Mouse (Mus musculus) forebrain, embryonic 10.5 days (tissue): ENCODE data around the gene Nectin2. TPM values are rescaled to one million over a fixed set of nuclear protein-coding genes. Genes with fewer than 3 reads are reported as not detected.
"Not testable (repeated sequence)": the region's sequence is repeated elsewhere in the genome, so short reads cannot be mapped to it uniquely, and the experiment has no call there.

Experiments used
- DNase-seq: peaks from one replicate; pipeline ENCODE4 v3.0.0-alpha.2; 2017; ENCODE audit warnings: low spot score; ENCODE audit errors: extremely low spot score
- H3K27ac ChIP-seq: fragments of 300-500 bp; sonication (generic); 2 replicates; pipeline ENCODE4 v1.5.1; 2016; ENCODE audit warnings: mild to moderate bottlenecking
- H3K27me3 ChIP-seq: fragments of 300-500 bp; sonication (generic); 2 replicates; pipeline ENCODE4 v1.6.1; 2016; ENCODE audit warnings: mild to moderate bottlenecking; ENCODE audit not compliant: poor library complexity, severe bottlenecking
- H3K36me3 ChIP-seq: fragments of 300-500 bp; sonication (generic); replicated peaks from 2 replicates; pipeline ENCODE4 v1.6.1; 2016; ENCODE audit warnings: mild to moderate bottlenecking, moderate library complexity
- H3K4me1 ChIP-seq: fragments of 300-500 bp; sonication (generic); 2 replicates; pipeline ENCODE4 v1.6.1; 2016
- H3K4me3 ChIP-seq: fragments of 300-500 bp; sonication (generic); 2 replicates; pipeline ENCODE4 v1.5.1; 2016; ENCODE audit warnings: mild to moderate bottlenecking, moderate library complexity
- H3K9me3 ChIP-seq: fragments of 300-500 bp; sonication (generic); 2 replicates; pipeline ENCODE4 v1.6.1; 2016; ENCODE audit warnings: mild to moderate bottlenecking, moderate library complexity
- WGBS: fragments of 180-500 bp; shearing (Covaris S2); methylation state at CpG from one replicate; pipeline ENCODE4 v1.1.7; 2016; 5-methylcytosine and 5-hydroxymethylcytosine counted together
- polyA plus RNA-seq: library from polyadenylated mRNA; unstranded; fragments of >200 nt; fragmentation: Nextera tagmentation; extraction: Ambion mirVana; gene quantifications from 2 replicates; pipeline ENCODE4 v1.2.1, GENCODE M21; 2016

The Nectin2 gene
- polyA plus RNA-seq, 1 experiment from 2014 or later: 84.2 TPM

DNA sequence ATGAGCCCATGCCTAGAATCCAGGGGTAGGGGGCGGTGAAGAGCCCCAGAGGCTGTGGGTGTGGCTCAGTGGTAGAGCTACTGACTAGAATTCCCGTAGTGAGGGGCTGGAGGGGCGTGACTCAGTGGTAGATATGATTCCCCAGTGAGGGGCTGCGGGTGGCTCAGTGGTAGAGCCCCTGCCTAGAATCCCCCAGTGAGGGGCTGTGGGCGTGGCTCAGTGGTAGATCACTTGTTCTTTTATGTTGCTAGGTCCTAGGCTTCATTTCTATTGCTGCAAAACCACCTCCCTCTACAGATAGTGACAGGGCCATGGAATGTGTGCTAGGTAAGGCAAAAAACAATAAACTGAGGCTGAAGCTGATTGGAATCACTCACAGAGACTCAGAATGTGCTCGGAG, 54.4 kb downstream of the Nectin2 start:
- Histone ChIP-seq H3K27me3 (no peaks in the 10 kb centered on the region), H3K4me3 (no peak overlapping the region), H3K4me1 (peaks cover 63% of the 10 kb centered on the region), H3K27ac (no peak overlapping the region), H3K9me3 (peaks cover 10% of the 10 kb centered on the region), H3K36me3 (peaks cover 25% of the 10 kb centered on the region)
- WGBS: 91% methylated on average over 6 of the region's 6 CpGs
- DNase-seq: no peak

DNA sequence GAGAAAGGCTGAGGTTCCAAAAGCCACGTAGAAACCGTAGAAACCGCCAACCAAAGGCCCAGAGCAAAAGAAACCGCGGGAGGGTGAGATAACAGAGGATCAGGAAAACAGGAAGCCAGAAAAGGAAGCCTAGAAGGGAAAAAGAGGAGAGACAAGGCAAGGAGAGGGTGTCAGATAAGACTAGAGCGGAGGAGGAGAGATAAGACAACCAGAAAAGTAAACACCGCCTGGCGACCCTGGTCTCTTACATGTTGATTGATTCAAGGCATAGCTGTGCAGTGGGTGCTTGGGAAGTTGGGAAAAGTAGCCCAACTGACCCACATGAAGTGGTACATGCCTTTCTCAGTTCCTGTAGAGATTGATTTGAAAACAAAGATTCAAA, 55.1 kb downstream of the Nectin2 start:
- DNase-seq: no peak
- peaks cover 56% of the 10 kb centered on the region for H3K4me1 ChIP-seq
- H3K27ac ChIP-seq: no peak overlapping the region
- peaks cover 10% of the 10 kb centered on the region for H3K9me3 ChIP-seq
- WGBS: 55% methylated on average over 8 of the region's 8 CpGs
- H3K36me3 ChIP-seq: peaks cover 21% of the 10 kb centered on the region
- no peak overlapping the region for H3K4me3 ChIP-seq
- H3K27me3 ChIP-seq: no peaks in the 10 kb centered on the region

DNA sequence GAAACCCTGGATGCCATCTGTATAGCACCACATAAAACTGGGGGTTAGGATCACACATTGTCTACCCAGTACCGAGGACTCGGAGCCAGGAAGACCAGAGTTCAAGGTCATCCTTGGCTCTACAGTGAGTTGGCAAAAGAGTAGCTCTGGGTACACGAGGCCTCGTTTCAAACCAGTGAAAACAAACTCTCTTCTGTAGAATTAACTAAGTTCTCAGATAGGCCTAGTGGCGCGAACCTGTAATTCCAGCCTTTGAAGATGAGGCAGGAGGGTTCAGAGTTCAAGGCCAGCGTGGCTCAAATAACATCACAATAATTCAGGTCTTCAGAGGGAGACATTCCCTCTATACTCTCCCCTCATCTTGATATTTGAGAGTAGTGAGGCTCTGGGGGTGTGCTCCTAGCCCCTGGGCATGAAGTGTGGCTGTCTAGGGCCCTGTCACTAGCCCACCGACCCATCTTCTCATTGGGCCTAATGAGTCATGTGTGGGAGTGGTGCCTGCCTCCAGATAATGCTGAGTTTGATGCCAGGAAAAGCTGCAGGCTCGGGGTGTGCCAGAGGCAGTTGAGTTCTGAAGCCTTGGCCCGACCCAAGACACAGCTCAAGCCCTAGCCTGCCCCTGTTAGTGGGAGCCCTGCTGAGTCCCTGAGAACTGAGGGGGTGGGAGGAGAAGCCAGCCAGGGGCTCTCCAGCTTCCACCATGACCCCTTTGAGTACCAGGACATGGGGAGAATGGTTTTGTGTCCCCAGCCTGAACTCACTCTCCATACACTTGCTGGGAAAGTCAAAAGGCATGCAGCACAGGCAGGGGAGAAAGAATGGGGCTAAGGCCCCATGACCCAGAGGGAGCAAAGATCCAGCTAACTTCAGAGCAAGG, 55.7 kb downstream of the Nectin2 start:
- Histone ChIP-seq H3K9me3 (peaks cover 10% of the 10 kb centered on the region), H3K36me3 (peaks cover 20% of the 10 kb centered on the region), H3K27me3 (no peaks in the 10 kb centered on the region), H3K27ac (no peak overlapping the region), H3K4me3 (no peak overlapping the region), H3K4me1 (peaks cover 49% of the 10 kb centered on the region)
- WGBS: 87% methylated on average over 10 of the region's 10 CpGs
- no peak for DNase-seq

DNA sequence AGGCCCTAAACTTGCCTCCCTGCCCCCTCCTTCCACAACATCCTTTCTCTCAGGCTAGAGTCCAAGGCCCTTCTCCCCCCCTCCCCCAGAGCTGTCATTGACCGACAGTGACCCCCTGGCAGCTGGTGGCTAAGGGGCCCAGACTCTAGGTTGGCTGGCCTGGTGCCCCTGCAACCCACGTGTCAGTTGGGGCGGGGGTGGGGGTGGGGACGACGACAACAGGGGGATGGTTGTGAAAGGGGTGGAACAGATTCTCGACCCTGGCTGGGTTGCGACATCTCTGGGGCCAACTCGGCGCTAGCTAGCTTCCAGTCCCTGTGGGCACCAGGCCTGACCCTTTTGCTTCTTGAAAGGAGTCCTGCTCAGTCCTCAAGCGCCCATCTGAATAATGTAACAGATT, 56.9 kb downstream of the Nectin2 start:
- Histone ChIP-seq H3K4me1 (peaks cover 38% of the 10 kb centered on the region), H3K36me3 (peaks cover 20% of the 10 kb centered on the region), H3K4me3 (peak overlapping the region; percentile 21; the same call in 1 of the 2 replicates), H3K9me3 (peaks cover 10% of the 10 kb centered on the region), H3K27ac (peak overlapping the region; percentile 71), H3K27me3 (no peaks in the 10 kb centered on the region)
- no peak for DNase-seq
- 31% methylated on average over 10 of the region's 10 CpGs for WGBS

DNA sequence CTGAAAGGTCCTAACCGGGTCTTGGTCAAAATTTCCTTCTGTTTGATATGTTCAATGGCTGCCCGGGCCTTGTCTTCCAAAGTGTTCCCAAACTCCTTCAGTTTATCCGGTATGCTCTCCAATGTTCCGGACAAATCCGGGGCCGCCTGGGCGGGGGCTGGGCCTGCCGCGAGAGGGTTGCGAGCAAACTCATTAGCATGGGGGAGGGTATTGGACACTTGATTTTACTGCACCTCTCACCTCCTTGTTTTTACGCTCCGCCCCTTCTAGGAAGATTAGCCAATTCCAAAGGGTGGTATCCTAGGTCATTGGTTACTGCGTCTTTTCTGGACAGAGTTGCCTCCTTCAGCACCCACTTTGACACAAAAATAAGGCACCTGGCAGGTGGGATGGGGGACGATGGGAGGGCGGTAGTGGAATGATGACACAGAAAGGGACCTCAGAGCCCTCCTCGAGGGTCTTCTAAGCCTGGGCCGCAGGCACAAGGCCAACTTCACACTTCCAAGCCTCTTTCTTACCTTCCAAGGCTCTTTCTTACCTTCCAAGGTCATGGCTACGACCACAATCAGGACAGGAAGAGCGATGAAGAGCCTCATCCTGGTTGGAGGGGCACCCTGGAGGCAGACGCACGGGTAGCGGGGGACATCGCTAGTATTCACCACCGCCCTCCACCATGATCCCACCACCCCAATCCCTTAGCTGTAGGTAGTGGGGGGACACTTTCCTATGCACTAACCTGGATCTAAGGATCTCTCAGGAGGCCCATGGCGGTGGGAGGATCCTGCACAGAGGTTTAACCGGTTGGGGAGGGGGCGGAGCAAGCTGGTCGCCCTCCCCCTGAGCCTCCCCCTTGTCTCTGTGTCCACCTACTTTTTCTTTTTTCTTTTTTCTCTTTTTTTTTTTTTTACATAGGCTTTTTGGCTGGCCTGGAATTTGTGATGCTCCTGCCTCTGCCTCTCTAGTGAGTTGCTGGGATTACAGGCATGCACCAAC, 58.1 kb downstream of the Nectin2 start, which contains the start of gene Apoc1:
Gene Apoc1 (minus strand): TSS at position 788 of the 993 bp plus-strand sequence.
- H3K36me3 ChIP-seq: peaks cover 16% of the 10 kb centered on the region
- H3K4me3 ChIP-seq: peak within 1 kb of the TSS; percentile 21; the same call in 1 of the 2 replicates
- peak within 1 kb of the TSS; percentile 71 for H3K27ac ChIP-seq
- no peaks in the 10 kb centered on the region for H3K27me3 ChIP-seq
- 51% methylated on average over 28 of the region's 28 CpGs for WGBS
- H3K9me3 ChIP-seq: peaks cover 10% of the 10 kb centered on the region
- no peak for DNase-seq
- peaks cover 26% of the 10 kb centered on the region for H3K4me1 ChIP-seq

- WGBS: 79% methylated on average over 6 of the region's 6 CpGs
- H3K27me3 ChIP-seq: no peaks in the 10 kb centered on the region
- peaks cover 4% of the 10 kb centered on the region for H3K9me3 ChIP-seq
- no peak for DNase-seq
- H3K36me3 ChIP-seq: peaks cover 9% of the 10 kb centered on the region
- peaks cover 32% of the 10 kb centered on the region for H3K4me1 ChIP-seq
- no peak overlapping the region for H3K27ac ChIP-seq
- H3K4me3 ChIP-seq: no peak overlapping the region
These were observed 58.8 kb downstream of the Nectin2 start for GRCm38 (mm10) chr7:19691434-19691833.

GRCm38 (mm10) chr7:19690845-19691244, 59.4 kb downstream of the Nectin2 start:
- DNase-seq: no peak
- Histone ChIP-seq H3K4me3 (no peak overlapping the region), H3K9me3 (no peaks in the 10 kb centered on the region; the same call in 1 of the 2 replicates), H3K36me3 (peaks cover 3% of the 10 kb centered on the region), H3K27ac (no peak overlapping the region), H3K27me3 (no peaks in the 10 kb centered on the region), H3K4me1 (peaks cover 32% of the 10 kb centered on the region)
- 86% methylated on average over 4 of the region's 4 CpGs for WGBS

DNA sequence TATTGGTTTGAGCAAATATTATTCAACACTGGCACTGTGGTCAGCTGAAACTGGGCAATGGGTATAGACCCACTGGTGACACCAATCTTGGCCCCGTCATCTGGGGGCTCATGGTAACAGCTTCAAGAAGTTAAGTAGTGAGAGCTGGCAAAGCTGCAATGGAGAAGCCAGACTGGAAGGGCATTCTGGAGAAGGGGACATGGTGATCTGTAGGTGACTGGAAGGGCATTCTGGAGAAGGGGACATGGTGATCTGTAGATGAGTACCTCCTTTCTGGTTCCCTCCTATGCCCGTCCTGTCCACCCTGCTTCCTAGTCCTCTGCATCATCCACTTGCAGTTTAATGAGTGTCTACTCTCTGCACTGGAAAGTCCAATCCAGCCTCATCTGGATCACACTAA, 61.7 kb downstream of the Nectin2 start:
- DNase-seq: no peak
- no peaks in the 10 kb centered on the region; the same call in 1 of the 2 replicates for H3K9me3 ChIP-seq
- H3K4me3 ChIP-seq: no peak overlapping the region
- no peak overlapping the region for H3K27ac ChIP-seq
- 96% methylated on average over 2 of the region's 2 CpGs for WGBS
- no peaks in the 10 kb centered on the region for H3K36me3 ChIP-seq
- no peaks in the 10 kb centered on the region for H3K27me3 ChIP-seq
- H3K4me1 ChIP-seq: peaks cover 27% of the 10 kb centered on the region

DNA sequence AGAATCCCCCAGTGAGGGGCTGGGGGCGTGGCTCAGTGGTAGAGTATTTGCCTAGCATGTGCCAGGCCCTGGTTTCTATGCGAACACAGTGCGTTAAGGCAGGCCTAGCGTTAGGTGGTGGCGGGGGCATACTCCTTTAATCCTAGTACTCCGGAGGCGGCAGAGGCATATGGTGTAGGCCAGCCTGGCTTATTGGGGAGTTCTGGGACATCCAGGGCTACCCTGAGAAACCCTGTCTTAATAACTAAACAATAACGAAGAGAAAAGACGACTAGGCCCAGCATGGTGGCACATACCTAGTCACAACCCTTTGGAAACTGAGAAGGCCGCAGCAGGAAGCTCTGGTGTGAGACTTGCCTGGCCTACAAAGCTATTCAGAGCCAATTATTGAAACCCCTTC, 62.2 kb downstream of the Nectin2 start:
- no peak overlapping the region for H3K27ac ChIP-seq
- WGBS: 89% methylated on average over 10 of the region's 10 CpGs
- H3K36me3 ChIP-seq: no peaks in the 10 kb centered on the region
- H3K9me3 ChIP-seq: no peaks in the 10 kb centered on the region; the same call in 1 of the 2 replicates
- peaks cover 22% of the 10 kb centered on the region for H3K4me1 ChIP-seq
- no peaks in the 10 kb centered on the region for H3K27me3 ChIP-seq
- H3K4me3 ChIP-seq: no peak overlapping the region
- no peak for DNase-seq

- WGBS: 71% methylated on average over 8 of the region's 8 CpGs
- Histone ChIP-seq H3K4me1 (peaks cover 11% of the 10 kb centered on the region), H3K27ac (peak overlapping the region; percentile 56; the same call in 1 of the 2 replicates)
- not testable (repeated sequence) for H3K27me3 ChIP-seq, H3K9me3 ChIP-seq, H3K36me3 ChIP-seq, DNase-seq, H3K4me3 ChIP-seq
These were observed 63.2 kb downstream of the Nectin2 start for GRCm38 (mm10) chr7:19686927-19687583.

DNA sequence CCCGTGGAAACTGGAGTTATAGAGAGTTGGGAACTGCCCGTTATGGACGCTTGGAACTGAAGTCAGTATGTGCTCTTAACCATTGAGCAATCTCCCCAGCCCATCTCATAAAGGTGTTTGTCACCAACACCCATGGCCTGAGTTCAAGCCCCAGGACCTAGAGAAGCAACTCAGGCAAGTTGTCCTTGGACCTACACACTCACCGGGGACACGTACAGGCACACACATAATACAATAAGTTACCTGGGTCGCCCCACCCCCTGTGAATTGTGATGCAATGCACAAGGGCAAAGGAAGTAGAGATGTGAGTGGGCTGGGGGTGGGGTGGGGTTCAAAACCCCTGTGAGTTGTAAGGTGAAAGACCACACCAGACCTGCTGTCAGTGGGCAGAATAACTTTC, 63.8 kb downstream of the Nectin2 start:
- peak overlapping the region; percentile 56; the same call in 1 of the 2 replicates for H3K27ac ChIP-seq
- no peak for DNase-seq
- WGBS: 86% methylated on average over 6 of the region's 6 CpGs
- H3K4me1 ChIP-seq: peaks cover 6% of the 10 kb centered on the region; the same call in 1 of the 2 replicates
- H3K4me3 ChIP-seq: no peak overlapping the region
- H3K27me3 ChIP-seq: no peaks in the 10 kb centered on the region
- H3K36me3 ChIP-seq: no peaks in the 10 kb centered on the region
- no peaks in the 10 kb centered on the region; the same call in 1 of the 2 replicates for H3K9me3 ChIP-seq

- WGBS: 70% methylated on average over 4 of the region's 4 CpGs
- Histone ChIP-seq H3K4me1 (peaks cover 6% of the 10 kb centered on the region; the same call in 1 of the 2 replicates), H3K27ac (no peak overlapping the region), H3K4me3 (no peak overlapping the region), H3K27me3 (no peaks in the 10 kb centered on the region), H3K36me3 (no peaks in the 10 kb centered on the region), H3K9me3 (no peaks in the 10 kb centered on the region; the same call in 1 of the 2 replicates)
- DNase-seq: no peak
These were observed 64.9 kb downstream of the Nectin2 start for GRCm38 (mm10) chr7:19685374-19685773.
